Mouse (Mus musculus): ENCODE data around the gene Hoxc5. TPM values are rescaled to one million over a fixed set of nuclear protein-coding genes. Genes with fewer than 3 reads are reported as not detected.

The Hoxc5 gene
- 3.4 and 3.9 TPM in 2 replicates for polyA plus RNA-seq (2015; fragmentation: Nextera tagmentation; extraction: Ambion mirVana)

DNA sequence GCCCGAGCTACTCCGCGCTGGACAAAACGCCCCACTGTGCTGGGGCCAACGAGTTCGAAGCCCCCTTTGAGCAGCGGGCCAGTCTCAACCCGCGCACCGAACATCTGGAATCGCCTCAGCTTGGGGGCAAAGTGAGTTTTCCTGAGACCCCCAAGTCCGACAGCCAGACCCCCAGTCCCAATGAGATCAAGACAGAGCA, at the start of gene Hoxc5:
TSS of gene Hoxc5 (plus strand) at position 132 of the 199 bp plus-strand sequence.
- WGBS = 6% methylated on average over 12 of the region's 12 CpGs
- Histone ChIP-seq H3K27me3 (replicated peaks; ENCODE audit: control insufficient read depth, insufficient read depth, low read length) (peaks cover 98% of the 10 kb centered on the region), H3K36me3 (ENCODE audit: control insufficient read depth, insufficient read depth) (no peaks in the 10 kb centered on the region), H3K4me2 (replicated peaks; ENCODE audit: low read depth) (peak within 1 kb of the TSS; percentile 25; the same call in 1 of the 2 replicates), H3K9me3 (ENCODE audit: control insufficient read depth) (no peaks in the 10 kb centered on the region), H3K27ac (ENCODE audit: low read depth, low read length) (no peak within 1 kb of the TSS), H3K4me1 (replicated peaks; ENCODE audit: control insufficient read depth, insufficient read depth, low read length) (no peaks in the 10 kb centered on the region), H3K4me3 (ENCODE audit: low read depth, low read length) (peak within 1 kb of the TSS; percentile 0; the same call in 1 of the 2 replicates), H3K9ac (ENCODE audit: low read depth, low read length) (no peak within 1 kb of the TSS)
- no peak; the same call in 1 of the 2 replicates for ATAC-seq
- TF ChIP-seq CTCF (IDR thresholded peaks at IDR 0.05; ENCODE audit: low read depth) = no peak

- WGBS = 3% methylated on average over 20 of the region's 20 CpGs
- H3K9ac ChIP-seq (ENCODE audit: low read depth, low read length) = no peak overlapping the region
- H3K4me1 ChIP-seq (replicated peaks; ENCODE audit: control insufficient read depth, insufficient read depth, low read length) = no peaks in the 10 kb centered on the region
- no peak overlapping the region for H3K4me3 ChIP-seq (ENCODE audit: low read depth, low read length)
- no peaks in the 10 kb centered on the region for H3K9me3 ChIP-seq (ENCODE audit: control insufficient read depth)
- no peak overlapping the region for H3K27ac ChIP-seq (ENCODE audit: low read depth, low read length)
- peaks cover 94% of the 10 kb centered on the region for H3K27me3 ChIP-seq (replicated peaks; ENCODE audit: control insufficient read depth, insufficient read depth, low read length)
- no peaks in the 10 kb centered on the region for H3K36me3 ChIP-seq (ENCODE audit: control insufficient read depth, insufficient read depth)
- ATAC-seq = no peak
- TF ChIP-seq CTCF (IDR thresholded peaks at IDR 0.05; ENCODE audit: low read depth) = no peak
- no peak overlapping the region for H3K4me2 ChIP-seq (replicated peaks; ENCODE audit: low read depth)
Measured at GRCm38 (mm10) chr15:102917972-102918572, 49.2 kb upstream of the Hoxc5 start.

GRCm38 (mm10) chr15:102918611-102919265, 48.5 kb upstream of the Hoxc5 start:
- no peak for TF ChIP-seq CTCF (IDR thresholded peaks at IDR 0.05; ENCODE audit: low read depth)
- H3K9ac ChIP-seq (ENCODE audit: low read depth, low read length) = no peak overlapping the region
- 4% methylated on average over 7 of the region's 7 CpGs for WGBS
- H3K36me3 ChIP-seq (ENCODE audit: control insufficient read depth, insufficient read depth) = no peaks in the 10 kb centered on the region
- no peak overlapping the region for H3K4me3 ChIP-seq (ENCODE audit: low read depth, low read length)
- H3K4me2 ChIP-seq (replicated peaks; ENCODE audit: low read depth) = no peak overlapping the region
- H3K27me3 ChIP-seq (replicated peaks; ENCODE audit: control insufficient read depth, insufficient read depth, low read length) = peaks cover 95% of the 10 kb centered on the region
- no peaks in the 10 kb centered on the region for H3K4me1 ChIP-seq (replicated peaks; ENCODE audit: control insufficient read depth, insufficient read depth, low read length)
- no peaks in the 10 kb centered on the region for H3K9me3 ChIP-seq (ENCODE audit: control insufficient read depth)
- no peak for ATAC-seq
- H3K27ac ChIP-seq (ENCODE audit: low read depth, low read length) = no peak overlapping the region

DNA sequence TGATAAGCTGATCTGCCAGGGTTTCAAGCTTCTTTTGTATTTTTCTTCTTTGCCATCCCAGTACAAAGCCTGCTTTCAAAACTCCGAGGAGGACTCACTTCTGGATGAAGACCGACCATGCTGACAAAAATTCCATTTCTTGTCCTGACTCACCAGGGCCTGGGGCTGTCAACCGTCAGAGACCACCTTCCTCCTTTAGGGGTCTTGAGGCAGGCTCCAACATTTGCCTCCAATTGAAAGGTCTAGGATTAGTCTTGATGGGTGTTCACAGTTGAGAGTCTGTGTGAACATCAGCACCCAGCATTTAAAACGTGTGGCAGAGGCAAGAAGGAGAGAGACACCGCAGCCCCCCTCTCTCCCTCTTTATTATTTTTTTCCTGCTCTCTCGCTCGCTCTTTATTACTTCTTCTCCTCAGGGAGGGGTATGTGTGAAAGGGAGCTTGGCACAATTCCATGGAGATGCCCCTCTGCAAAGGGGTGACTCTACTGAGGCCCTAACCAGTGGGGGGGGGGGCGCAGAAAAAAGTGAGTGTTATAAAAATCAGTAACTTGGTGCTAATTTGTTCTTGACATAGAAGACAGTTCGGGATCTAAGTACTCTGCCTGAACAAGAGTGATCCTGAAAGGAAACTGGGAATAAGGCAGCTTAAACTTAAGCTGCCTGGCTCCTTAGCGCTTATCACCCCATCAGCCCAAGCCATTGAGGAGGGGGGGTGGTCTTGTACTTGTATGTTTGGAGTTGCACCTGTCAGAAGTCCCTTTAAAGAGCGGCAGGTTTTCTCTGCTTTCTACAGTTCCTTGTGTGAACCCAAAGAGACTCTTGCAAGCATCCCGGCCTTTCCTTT, 47.7 kb upstream of the Hoxc5 start:
- Histone ChIP-seq H3K9me3 (ENCODE audit: control insufficient read depth) (no peaks in the 10 kb centered on the region), H3K27ac (ENCODE audit: low read depth, low read length) (no peak overlapping the region), H3K27me3 (replicated peaks; ENCODE audit: control insufficient read depth, insufficient read depth, low read length) (peaks cover 95% of the 10 kb centered on the region), H3K36me3 (ENCODE audit: control insufficient read depth, insufficient read depth) (no peaks in the 10 kb centered on the region), H3K9ac (ENCODE audit: low read depth, low read length) (no peak overlapping the region), H3K4me1 (replicated peaks; ENCODE audit: control insufficient read depth, insufficient read depth, low read length) (no peaks in the 10 kb centered on the region), H3K4me3 (ENCODE audit: low read depth, low read length) (no peak overlapping the region), H3K4me2 (replicated peaks; ENCODE audit: low read depth) (no peak overlapping the region)
- no peak for ATAC-seq
- WGBS = 6% methylated on average over 12 of the region's 12 CpGs
- no peak for TF ChIP-seq CTCF (IDR thresholded peaks at IDR 0.05; ENCODE audit: low read depth)

DNA sequence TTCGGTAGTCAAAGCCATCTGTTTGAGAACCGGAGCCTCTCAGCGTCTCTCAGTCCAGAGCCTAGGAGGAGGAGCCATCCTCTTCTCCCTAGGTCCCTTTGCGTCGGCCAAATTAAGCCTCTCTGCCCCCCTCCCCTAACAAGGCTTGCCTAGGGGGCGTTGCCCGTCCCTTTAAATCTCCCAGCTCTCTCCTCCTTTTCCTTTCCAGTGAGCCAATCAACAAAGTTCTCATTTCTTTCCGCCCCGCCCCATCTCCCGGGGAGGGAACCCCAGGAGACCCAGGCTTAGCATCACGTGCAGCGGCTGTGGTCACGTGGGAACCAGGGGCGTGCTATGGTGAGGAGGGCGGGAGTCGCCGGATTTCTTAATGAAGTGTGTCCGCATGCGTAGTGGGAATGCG, 46.6 kb upstream of the Hoxc5 start:
- Histone ChIP-seq H3K27me3 (replicated peaks; ENCODE audit: control insufficient read depth, insufficient read depth, low read length) (peaks cover 95% of the 10 kb centered on the region), H3K4me2 (replicated peaks; ENCODE audit: low read depth) (peak overlapping the region; percentile 40; the same call in 1 of the 2 replicates), H3K27ac (ENCODE audit: low read depth, low read length) (no peak overlapping the region), H3K4me3 (ENCODE audit: low read depth, low read length) (peak overlapping the region; percentile 17), H3K9ac (ENCODE audit: low read depth, low read length) (no peak overlapping the region), H3K4me1 (replicated peaks; ENCODE audit: control insufficient read depth, insufficient read depth, low read length) (no peaks in the 10 kb centered on the region), H3K9me3 (ENCODE audit: control insufficient read depth) (no peaks in the 10 kb centered on the region), H3K36me3 (ENCODE audit: control insufficient read depth, insufficient read depth) (no peaks in the 10 kb centered on the region)
- 0 out of 2 replicates have a peak, but pooled peaks have one; percentile 38 for ATAC-seq
- WGBS = under 1% methylated on average over 20 of the region's 20 CpGs
- TF ChIP-seq CTCF (IDR thresholded peaks at IDR 0.05; ENCODE audit: low read depth) = no peak

All from intestine, postnatal 0 days (tissue).